Mouse (Mus musculus): Measurements from ENCODE around the gene Vmn2r98. TPM values are rescaled to one million over a fixed set of nuclear protein-coding genes. Genes with fewer than 3 reads are reported as not detected.
"Not testable (repeated sequence)": the region's sequence is repeated elsewhere in the genome, so short reads cannot be mapped to it uniquely, and the experiment has no call there.

The Vmn2r98 gene
- polyA plus RNA-seq (2014; fragmentation: Nextera tagmentation; extraction: Ambion mirVana) = not detected in 2 replicates

DNA sequence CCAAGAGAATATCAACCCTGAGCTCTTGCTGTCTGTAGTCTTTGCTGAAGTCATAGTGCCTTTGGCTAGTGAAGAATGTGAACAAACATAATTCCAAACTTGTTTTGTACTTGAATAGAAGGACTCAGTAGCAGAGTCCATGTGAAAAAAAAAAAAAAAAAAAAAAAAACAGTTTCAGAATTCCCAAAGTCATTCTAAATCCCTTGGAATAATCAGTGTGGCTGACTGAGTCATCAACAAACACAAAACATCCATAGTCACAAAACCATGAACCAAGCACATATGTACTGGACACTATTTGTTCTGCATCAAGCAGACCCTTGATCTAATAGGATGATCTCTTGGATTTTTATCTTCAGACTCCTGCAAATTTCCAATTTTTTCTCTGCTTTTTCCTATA is at the start of gene Vmn2r98:
Gene Vmn2r98, plus strand, starts transcription at position 301 of the 400 bp plus-strand sequence.
- H3K9me3 ChIP-seq (ENCODE audit: control insufficient read depth, low read length); H3K27me3 ChIP-seq (replicated peaks; ENCODE audit: control insufficient read depth, insufficient read depth, low read length); H3K27ac ChIP-seq (ENCODE audit: low read depth, low read length); H3K36me3 ChIP-seq (ENCODE audit: control insufficient read depth, insufficient read depth, low read length); H3K4me3 ChIP-seq (ENCODE audit: low read depth, low read length); H3K9ac ChIP-seq (ENCODE audit: low read depth, low read length); DNase-seq (ENCODE audit: low spot score); ATAC-seq (replicated peaks; ENCODE audit: low FRiP score); H3K4me2 ChIP-seq; H3K4me1 ChIP-seq (replicated peaks; ENCODE audit: control insufficient read depth, insufficient read depth, low read length): not testable (repeated sequence)

- H3K36me3 ChIP-seq (ENCODE audit: control insufficient read depth, insufficient read depth, low read length); H3K9ac ChIP-seq (ENCODE audit: low read depth, low read length); H3K27me3 ChIP-seq (replicated peaks; ENCODE audit: control insufficient read depth, insufficient read depth, low read length); DNase-seq (ENCODE audit: low spot score); H3K4me1 ChIP-seq (replicated peaks; ENCODE audit: control insufficient read depth, insufficient read depth, low read length); ATAC-seq (replicated peaks; ENCODE audit: low FRiP score); H3K4me2 ChIP-seq; H3K4me3 ChIP-seq (ENCODE audit: low read depth, low read length); H3K9me3 ChIP-seq (ENCODE audit: control insufficient read depth, low read length); H3K27ac ChIP-seq (ENCODE audit: low read depth, low read length): not testable (repeated sequence)
- 43% methylated on average over 1 of the region's 1 CpGs for WGBS
Observed at GRCm38 (mm10) chr17:19031441-19031840, 21.8 kb upstream of the Vmn2r98 start.

GRCm38 (mm10) chr17:19031962-19032361 is 21.3 kb upstream of the Vmn2r98 start:
- Histone ChIP-seq H3K9ac (ENCODE audit: low read depth, low read length) (no peak overlapping the region), H3K27ac (ENCODE audit: low read depth, low read length) (no peak overlapping the region), H3K4me2 (no peak overlapping the region), H3K27me3 (replicated peaks; ENCODE audit: control insufficient read depth, insufficient read depth, low read length) (no peaks in the 10 kb centered on the region), H3K36me3 (ENCODE audit: control insufficient read depth, insufficient read depth, low read length) (no peaks in the 10 kb centered on the region), H3K4me3 (ENCODE audit: low read depth, low read length) (no peak overlapping the region), H3K4me1 (replicated peaks; ENCODE audit: control insufficient read depth, insufficient read depth, low read length) (no peaks in the 10 kb centered on the region), H3K9me3 (ENCODE audit: control insufficient read depth, low read length) (no peaks in the 10 kb centered on the region)
- WGBS = 56% methylated on average over 2 of the region's 2 CpGs
- DNase-seq (ENCODE audit: low spot score) (no peak), ATAC-seq (replicated peaks; ENCODE audit: low FRiP score) (no peak)

- no peak overlapping the region for H3K4me3 ChIP-seq (ENCODE audit: low read depth, low read length)
- H3K27ac ChIP-seq (ENCODE audit: low read depth, low read length) = no peak overlapping the region
- 48% methylated on average over 3 of the region's 3 CpGs for WGBS
- no peaks in the 10 kb centered on the region for H3K27me3 ChIP-seq (replicated peaks; ENCODE audit: control insufficient read depth, insufficient read depth, low read length)
- no peaks in the 10 kb centered on the region for H3K36me3 ChIP-seq (ENCODE audit: control insufficient read depth, insufficient read depth, low read length)
- no peaks in the 10 kb centered on the region; the same call in 1 of the 2 replicates for H3K9me3 ChIP-seq (ENCODE audit: control insufficient read depth, low read length)
- H3K4me1 ChIP-seq (replicated peaks; ENCODE audit: control insufficient read depth, insufficient read depth, low read length) = no peaks in the 10 kb centered on the region
- H3K9ac ChIP-seq (ENCODE audit: low read depth, low read length) = no peak overlapping the region
- DNase-seq (ENCODE audit: low spot score) (no peak), ATAC-seq (replicated peaks; ENCODE audit: low FRiP score) (no peak)
- no peak overlapping the region for H3K4me2 ChIP-seq
Observed at GRCm38 (mm10) chr17:19032721-19033120, 20.5 kb upstream of the Vmn2r98 start.

Other genes starting within 250 kb of the Vmn2r98 start
- gene Vmn2r97, start 139.2 kb upstream of the Vmn2r98 start, polyA plus RNA-seq (2014; fragmentation: Nextera tagmentation; extraction: Ambion mirVana) = 0.22 and 0.25 TPM in 2 replicates